Mouse (Mus musculus) left cerebral cortex, postnatal 10 days (tissue): ENCODE results near the gene Ptprm. TPM values are rescaled to one million over a fixed set of nuclear protein-coding genes. Genes with fewer than 3 reads are reported as not detected.

Source experiments
- DNase-seq, 2 experiments: peaks; one replicate each; pipeline ENCODE4 v3.0.0; 2021 to 2022; ENCODE audit warnings: low spot score in 2 of 2, mixed read lengths in 1 of 2; ENCODE audit errors: extremely low spot score in 1 of 2
- intact Hi-C: fragments of 180-260 bp; cut with DNase I; formaldehyde crosslinking; loops from one replicate; pipeline ENCODE4 v1.15.1; 2025
- total RNA-seq, 2 experiments: library from RNA; stranded (reverse); gene quantifications; 2 replicates each; pipeline ENCODE4 v1.2.3; 2021

Ptprm gene
- total RNA-seq, 2 experiments from 2014 or later = 40.4 to 43.0 TPM

- intact Hi-C loops = no loop called here
- DNase-seq = no peak
Measured at GRCm38 (mm10) chr17:67123722-67124121, 230.5 kb downstream of the Ptprm start.

- DNase-seq = no peak
- intact Hi-C loops = no loop called here
Measured at GRCm38 (mm10) chr17:67120863-67121262, 233.4 kb downstream of the Ptprm start.

- intact Hi-C loops = no loop called here
- no peak for DNase-seq
Measured at GRCm38 (mm10) chr17:67118676-67119340, 235.4 kb downstream of the Ptprm start.

- intact Hi-C loops = no loop called here
- no peak for DNase-seq
Measured at GRCm38 (mm10) chr17:67114842-67115241, 239.4 kb downstream of the Ptprm start.

GRCm38 (mm10) chr17:67112679-67113078, 241.6 kb downstream of the Ptprm start:
- no peak for DNase-seq
- intact Hi-C loops = no loop called here

GRCm38 (mm10) chr17:67106176-67106575, 248.1 kb downstream of the Ptprm start:
- no peak for DNase-seq
- intact Hi-C loops = no loop called here

GRCm38 (mm10) chr17:67102051-67102450, 252.2 kb downstream of the Ptprm start:
- no peak for DNase-seq
- intact Hi-C loops = no loop called here

GRCm38 (mm10) chr17:67090997-67091396, 263.3 kb downstream of the Ptprm start:
- DNase-seq = no peak
- intact Hi-C loops = no loop called here

- intact Hi-C loops = no loop called here
- DNase-seq = no peak
Measured at GRCm38 (mm10) chr17:67090153-67090552, 264.1 kb downstream of the Ptprm start.

GRCm38 (mm10) chr17:67089611-67090010, 264.6 kb downstream of the Ptprm start:
- intact Hi-C loops = no loop called here
- DNase-seq = no peak

- intact Hi-C loops = no loop called here
- DNase-seq = no peak
Measured at GRCm38 (mm10) chr17:67087585-67087984, 266.7 kb downstream of the Ptprm start.

- DNase-seq = no peak
- intact Hi-C loops = no loop called here
Measured at GRCm38 (mm10) chr17:67086811-67087210, 267.4 kb downstream of the Ptprm start.

- DNase-seq = no peak
- intact Hi-C loops = no loop called here
Measured at GRCm38 (mm10) chr17:67084501-67084900, 269.8 kb downstream of the Ptprm start.

GRCm38 (mm10) chr17:67084093-67084492, 270.2 kb downstream of the Ptprm start:
- intact Hi-C loops = no loop called here
- no peak for DNase-seq

- intact Hi-C loops = no loop called here
- DNase-seq = no peak
Measured at GRCm38 (mm10) chr17:67079570-67079969, 274.7 kb downstream of the Ptprm start.

GRCm38 (mm10) chr17:67073580-67073979, 280.7 kb downstream of the Ptprm start:
- intact Hi-C loops = no loop called here
- DNase-seq = peak in 1 of 2 experiments; percentile 20

GRCm38 (mm10) chr17:67073139-67073538, 281.1 kb downstream of the Ptprm start:
- DNase-seq = no peak
- intact Hi-C loops = no loop called here

GRCm38 (mm10) chr17:67071231-67072009, 282.8 kb downstream of the Ptprm start:
- intact Hi-C loops = no loop called here
- DNase-seq = peak; percentile 41 to 45

GRCm38 (mm10) chr17:67063611-67064010, 290.6 kb downstream of the Ptprm start:
- DNase-seq = no peak
- intact Hi-C loops = no loop called here

GRCm38 (mm10) chr17:67055681-67056080, 298.6 kb downstream of the Ptprm start:
- intact Hi-C loops = no loop called here
- no peak for DNase-seq
